Mouse (Mus musculus): ENCODE measurements at regions not wholly inside any gene's neighbourhood (a gene's known extent, or its start where the extent isn't known, plus 50 kb on each side); places are given as distances from the start of the nearest gene placed in this dataset.

DNA sequence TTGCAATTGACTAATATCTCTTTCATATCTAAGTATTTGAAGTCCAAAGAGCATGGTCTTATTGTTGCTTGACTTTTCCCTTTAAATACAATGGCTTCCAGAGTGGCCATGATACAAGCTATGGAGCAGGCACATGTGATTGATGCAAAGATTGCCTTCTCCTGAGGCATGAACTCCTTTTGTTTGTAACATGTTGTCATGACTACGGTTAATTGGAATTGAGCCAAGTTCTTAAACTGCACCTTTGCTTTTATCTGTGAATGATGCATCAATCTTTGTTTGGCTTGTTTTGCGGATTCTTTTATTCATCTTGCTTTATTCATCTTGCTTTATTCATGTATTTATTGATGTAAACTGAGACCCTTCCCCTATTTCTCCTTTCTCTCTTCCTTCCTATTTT lies 711.8 kb downstream of the Trib2 start:
- TF ChIP-seq POLR2A (IDR thresholded peaks at IDR 0.05; ENCODE audit: low read depth, low read length) (no peak), CTCF (IDR thresholded peaks at IDR 0.05; ENCODE audit: extremely low read depth, insufficient read length, insufficient replicate concordance, low read depth, low read length) (no peak)
